Mouse (Mus musculus) skeletal muscle tissue, adult 2 months (tissue): ENCODE data around the gene Ccdc7b.
"Not testable (repeated sequence)": the region's sequence is repeated elsewhere in the genome, so short reads cannot be mapped to it uniquely, and the experiment has no call there.

Experiments used
- DNase-seq: peaks from one replicate; pipeline ENCODE4 v3.0.0-alpha.2; 2012; ENCODE audit warnings: low read depth, low spot score

Ccdc7b gene

GRCm38 (mm10) chr8:129066834-129067233, at the start of gene Ccdc7b:
Ccdc7b (plus strand) TSS chr8:129067134.
- not testable (repeated sequence) for DNase-seq

- DNase-seq: not testable (repeated sequence)
Observed at GRCm38 (mm10) chr8:129065417-129065816, 1.5 kb upstream of the Ccdc7b start, which contains the start of gene Ccdc7a. Ccdc7a (minus strand) TSS chr8:129065517.

- DNase-seq: not testable (repeated sequence)
Observed at GRCm38 (mm10) chr8:129115761-129116160, 48.8 kb downstream of the Ccdc7b start.

- DNase-seq: no peak
Observed at GRCm38 (mm10) chr8:129131561-129131960, 64.6 kb downstream of the Ccdc7b start, which contains the start of gene Gm10999. Gm10999 (minus strand) TSS chr8:129131661.

- no peak for DNase-seq
Observed at GRCm38 (mm10) chr8:129133475-129133874, 66.5 kb downstream of the Ccdc7b start.
